Mouse (Mus musculus): ENCODE results near the gene Fam183b.
"Not testable (repeated sequence)": the region's sequence is repeated elsewhere in the genome, so short reads cannot be mapped to it uniquely, and the experiment has no call there.

The Fam183b gene

GRCm38 (mm10) chr11:58801558-58802228 lies at the start of gene Fam183b:
TSS of gene Fam183b (minus strand) at chr11:58801960.
- no peak for DNase-seq (ENCODE audit: low spot score in 2 of 2)

GRCm38 (mm10) chr11:58849731-58850130 lies 48.0 kb upstream of the Fam183b start:
- DNase-seq (ENCODE audit: low spot score in 2 of 2) = no peak

GRCm38 (mm10) chr11:58847636-58848035 lies 45.9 kb upstream of the Fam183b start:
- peak in 1 of 2 experiments; percentile 37 for DNase-seq (ENCODE audit: low spot score in 2 of 2)

- peak; percentile 86 to 96 for DNase-seq (ENCODE audit: low spot score in 2 of 2)
Observed at GRCm38 (mm10) chr11:58846919-58847461, 45.2 kb upstream of the Fam183b start, which contains the start of gene Gm12258. TSS of gene Gm12258 (plus strand) at chr11:58847158.

- not testable (repeated sequence) for DNase-seq (ENCODE audit: low spot score in 2 of 2)
Observed at GRCm38 (mm10) chr11:58838951-58839350, 37.2 kb upstream of the Fam183b start, which contains the start of gene Olfr311. TSS of gene Olfr311 (plus strand) at chr11:58839251.

GRCm38 (mm10) chr11:58832541-58832940 lies 30.8 kb upstream of the Fam183b start:
- peak; percentile 49 to 62 for DNase-seq (ENCODE audit: low spot score in 2 of 2)

- peak; percentile 52 to 54 for DNase-seq (ENCODE audit: low spot score in 2 of 2)
Observed at GRCm38 (mm10) chr11:58829764-58830163, 28.0 kb upstream of the Fam183b start.

- not testable (repeated sequence) for DNase-seq (ENCODE audit: low spot score in 2 of 2)
Observed at GRCm38 (mm10) chr11:58828937-58829336, 27.2 kb upstream of the Fam183b start, which contains the start of gene Olfr312. TSS of gene Olfr312 (plus strand) at chr11:58829237.

GRCm38 (mm10) chr11:58815676-58816075 lies 13.9 kb upstream of the Fam183b start:
- no peak for DNase-seq (ENCODE audit: low spot score in 2 of 2)

GRCm38 (mm10) chr11:58814700-58815099 lies 12.9 kb upstream of the Fam183b start, which contains the start of gene Olfr313:
TSS of gene Olfr313 (plus strand) at chr11:58815000.
- DNase-seq (ENCODE audit: low spot score in 2 of 2) = not testable (repeated sequence)

GRCm38 (mm10) chr11:58812001-58812400 lies 10.2 kb upstream of the Fam183b start:
- no peak for DNase-seq (ENCODE audit: low spot score in 2 of 2)

GRCm38 (mm10) chr11:58804393-58804792 lies 2.6 kb upstream of the Fam183b start:
- no peak for DNase-seq (ENCODE audit: low spot score in 2 of 2)

GRCm38 (mm10) chr11:58803871-58804270 lies 2.1 kb upstream of the Fam183b start:
- no peak for DNase-seq (ENCODE audit: low spot score in 2 of 2)

- no peak for DNase-seq (ENCODE audit: low spot score in 2 of 2)
Observed at GRCm38 (mm10) chr11:58799747-58800146, 2.0 kb downstream of the Fam183b start.

GRCm38 (mm10) chr11:58796850-58797249 lies 4.9 kb downstream of the Fam183b start:
- no peak for DNase-seq (ENCODE audit: low spot score in 2 of 2)

GRCm38 (mm10) chr11:58795856-58796255 lies 5.9 kb downstream of the Fam183b start:
- DNase-seq (ENCODE audit: low spot score in 2 of 2) = peak in 1 of 2 experiments; percentile 37

- DNase-seq (ENCODE audit: low spot score in 2 of 2) = no peak
Observed at GRCm38 (mm10) chr11:58790646-58791045, 11.1 kb downstream of the Fam183b start.

- DNase-seq (ENCODE audit: low spot score in 2 of 2) = no peak
Observed at GRCm38 (mm10) chr11:58790053-58790452, 11.7 kb downstream of the Fam183b start.

- no peak for DNase-seq (ENCODE audit: low spot score in 2 of 2)
Observed at GRCm38 (mm10) chr11:58789532-58789931, 12.2 kb downstream of the Fam183b start.

GRCm38 (mm10) chr11:58788346-58788745 lies 13.4 kb downstream of the Fam183b start:
- peak; percentile 16 to 35 for DNase-seq (ENCODE audit: low spot score in 2 of 2)

GRCm38 (mm10) chr11:58787651-58788050 lies 14.1 kb downstream of the Fam183b start:
- peak; percentile 62 to 66 for DNase-seq (ENCODE audit: low spot score in 2 of 2)

- DNase-seq (ENCODE audit: low spot score in 2 of 2) = no peak
Observed at GRCm38 (mm10) chr11:58784182-58784581, 17.6 kb downstream of the Fam183b start.

GRCm38 (mm10) chr11:58782480-58783089 lies 19.2 kb downstream of the Fam183b start, which contains the start of gene Olfr314:
TSS of gene Olfr314 (plus strand) at chr11:58782952.
- DNase-seq (ENCODE audit: low spot score in 2 of 2) = no peak

Measured in thymus, postnatal 10 days (tissue).